Mouse (Mus musculus): ENCODE data around the gene Tbc1d25.

The Tbc1d25 gene

GRCm38 (mm10) chrX:8105019-8105418, 71.0 kb downstream of the Tbc1d25 start:
- DNase-seq (ENCODE audit: extremely low read depth, low read depth, low spot score) = no peak
